ENCODE assay signal across 8 mouse cellular contexts in genomic region chr13:76579414-76579813, GRCm38 (mm10).
DNase-seq lines count a peak whose midpoint lies in the region; ATAC-seq lines count a peak whose summit lies in the region.

No protein-coding gene starts in this region.

- DNase-seq in ovary, adult 18-20 months (ENCODE audit: low spot score) = peak; percentile 3
- DNase-seq in ovary, postnatal 10 days (ENCODE audit: low spot score) = no peak
- peak; percentile 10 for DNase-seq in ZHBTc4 (ENCODE audit: low read depth, low spot score)
- DNase-seq in lung, postnatal 14 days = peak; percentile 23
- peak; percentile 30 for DNase-seq in thymus, postnatal 4 days
- no peak for DNase-seq in retina, postnatal 1 day
- DNase-seq in cerebellum, postnatal 36 days = no peak

- ATAC-seq in hematopoietic stem cell, adult 5-6 weeks (replicated peaks in 1 of 2; ENCODE audit: insufficient read depth in 1 of 2, low FRiP score in 2 of 2, low TSS enrichment in 1 of 2, low read depth in 1 of 2, poor library complexity in 2 of 2, severe bottlenecking in 2 of 2) = peak; percentile 100

Comparison
In these comparisons a context has a peak if more than half of its experiments do, and no peak if none do; other contexts are left out.
1. DNase-seq: peak in ovary, adult 18-20 months (single experiment), ZHBTc4 (single experiment), lung, postnatal 14 days (single experiment) and thymus, postnatal 4 days (single experiment); none in ovary, postnatal 10 days (single experiment), retina, postnatal 1 day (single experiment) and cerebellum, postnatal 36 days (0 of 2).